Mouse (Mus musculus) CH12.LX (cell line): ENCODE measurements at regions not wholly inside any gene's neighbourhood (a gene's known extent, or its start where the extent isn't known, plus 50 kb on each side); places are given as distances from the start of the nearest gene placed in this dataset.

ENCODE experiments used
- DNase-seq: peaks from one replicate; pipeline ENCODE4 v3.0.0-alpha.2; 2013; ENCODE audit errors: extremely low read depth
- H3K27ac ChIP-seq: 2 replicates; pipeline ENCODE4 v1.5.1; 2012; ENCODE audit warnings: low read depth, mild to moderate bottlenecking, control low read depth, moderate library complexity; ENCODE audit not compliant: insufficient read depth
- H3K27me3 ChIP-seq: replicated peaks from 2 replicates; pipeline ENCODE3; 2012; ENCODE audit warnings: inconsistent platforms
- H3K36me3 ChIP-seq, 2 experiments: replicated peaks in 1 of 2; 2 replicates each; pipeline versions ENCODE3 to v1.6.1; 2012; ENCODE audit warnings: inconsistent platforms in 1 of 2, low read length in 1 of 2, mild to moderate bottlenecking in 1 of 2, mixed read lengths in 1 of 2, moderate library complexity in 1 of 2; ENCODE audit not compliant: control insufficient read depth in 1 of 2, insufficient read depth in 1 of 2
- H3K4me1 ChIP-seq, 2 experiments: 2 replicates each; pipeline ENCODE4 v1.6.1; 2012; ENCODE audit warnings: inconsistent platforms in 1 of 2, moderate library complexity in 1 of 2; ENCODE audit not compliant: insufficient read depth in 2 of 2, control insufficient read depth in 1 of 2
- H3K4me2 ChIP-seq: 2 replicates; pipeline ENCODE4 v1.6.1; 2012; ENCODE audit warnings: low read depth, mild to moderate bottlenecking, control low read depth; ENCODE audit not compliant: poor library complexity, insufficient read depth, severe bottlenecking
- H3K4me3 ChIP-seq, 3 experiments: fragments of 150-350 bp in 1 of 3; sonication (generic) in 1 of 3; replicated peaks in 1 of 3; 2 replicates each; pipeline versions ENCODE3 to v1.5.1; 2011 to 2012; ENCODE audit warnings: low read depth in 2 of 3, low read length in 2 of 3, mild to moderate bottlenecking in 2 of 3, moderate library complexity in 2 of 3, control low read depth in 1 of 3, improper control_type of control experiment in 1 of 3, inconsistent platforms in 1 of 3, mixed read lengths in 1 of 3; ENCODE audit not compliant: poor library complexity in 1 of 3
- H3K79me2 ChIP-seq: replicated peaks from 2 replicates; pipeline ENCODE4 v1.6.1; 2012; ENCODE audit warnings: mild to moderate bottlenecking, moderate library complexity; ENCODE audit not compliant: control insufficient read depth, poor library complexity, insufficient read depth, severe bottlenecking; ENCODE audit errors: extremely low read depth
- H3K9ac ChIP-seq: 2 replicates; pipeline ENCODE4 v1.6.1; 2012; ENCODE audit warnings: low read depth, mild to moderate bottlenecking, control low read depth, moderate library complexity; ENCODE audit not compliant: insufficient read depth
- H3K9me3 ChIP-seq: replicated peaks from 2 replicates; pipeline ENCODE3; 2012; ENCODE audit warnings: low read length, inconsistent platforms, mixed read lengths
- E2F4 ChIP-seq: IDR thresholded peaks from 2 replicates; pipeline ENCODE4 v1.6.1; 2011; ENCODE audit warnings: low read depth, low read length, improper control_type of control experiment; ENCODE audit not compliant: insufficient replicate concordance
- ELF1 ChIP-seq: IDR thresholded peaks from 2 replicates; pipeline ENCODE4 v1.6.1; 2014; ENCODE audit warnings: low read depth, mild to moderate bottlenecking, inconsistent platforms, low read length, improper control_type of control experiment
- EP300 ChIP-seq: IDR thresholded peaks from 2 replicates; pipeline ENCODE4 v1.6.1; 2011; ENCODE audit warnings: low read length, improper control_type of control experiment
- ETS1 ChIP-seq: conservative IDR thresholded peaks from 2 replicates; pipeline ENCODE4 v1.6.1; 2012; ENCODE audit warnings: low read depth, mild to moderate bottlenecking, inconsistent platforms, low read length, improper control_type of control experiment, moderate library complexity
- HCFC1 ChIP-seq: IDR thresholded peaks from 2 replicates; pipeline ENCODE4 v1.6.1; 2012; ENCODE audit warnings: low read depth, mild to moderate bottlenecking, inconsistent platforms, low read length, improper control_type of control experiment
- JUN ChIP-seq: IDR thresholded peaks from 2 replicates; pipeline ENCODE4 v1.6.1; 2011; ENCODE audit warnings: low read depth, mild to moderate bottlenecking, low read length, improper control_type of control experiment, moderate library complexity; ENCODE audit not compliant: insufficient read depth
- JUND ChIP-seq: conservative IDR thresholded peaks from 2 replicates; pipeline ENCODE4 v1.6.1; 2011; ENCODE audit warnings: low read depth, low read length, improper control_type of control experiment
- KAT2A ChIP-seq: IDR thresholded peaks from 2 replicates; pipeline ENCODE4 v1.6.1; 2012; ENCODE audit warnings: low read length, improper control_type of control experiment, inconsistent platforms; ENCODE audit not compliant: insufficient replicate concordance
- MAFK ChIP-seq: IDR thresholded peaks from 2 replicates; pipeline ENCODE4 v1.6.1; 2011; ENCODE audit warnings: low read length, improper control_type of control experiment; ENCODE audit not compliant: insufficient replicate concordance
- MAX ChIP-seq: IDR thresholded peaks from 2 replicates; pipeline ENCODE4 v1.6.1; 2011; ENCODE audit warnings: low read length, improper control_type of control experiment
- MEF2A ChIP-seq: IDR thresholded peaks from 2 replicates; pipeline ENCODE4 v1.6.1; 2014; ENCODE audit warnings: low read depth, mild to moderate bottlenecking, inconsistent platforms, low read length, improper control_type of control experiment, borderline replicate concordance
- NELFE ChIP-seq: IDR thresholded peaks from 2 replicates; pipeline ENCODE4 v1.6.1; 2011; ENCODE audit warnings: low read depth, low read length, improper control_type of control experiment
- POLR2AphosphoS2 ChIP-seq: IDR thresholded peaks from 2 replicates; pipeline ENCODE4 v1.6.1; 2011; ENCODE audit warnings: low read depth, low read length, improper control_type of control experiment
- RAD21 ChIP-seq: IDR thresholded peaks from 2 replicates; pipeline ENCODE4 v1.6.1; 2011; ENCODE audit warnings: low read depth, mild to moderate bottlenecking, low read length, improper control_type of control experiment, moderate library complexity
- SIN3A ChIP-seq: IDR thresholded peaks from 2 replicates; pipeline ENCODE4 v1.6.1; 2012; ENCODE audit warnings: low read length, improper control_type of control experiment, inconsistent platforms
- SMC3 ChIP-seq: IDR thresholded peaks from 2 replicates; pipeline ENCODE4 v1.6.1; 2011; ENCODE audit warnings: low read depth, low read length, improper control_type of control experiment
- TCF12 ChIP-seq: IDR thresholded peaks from 2 replicates; pipeline ENCODE4 v1.6.1; 2014; ENCODE audit warnings: low read depth, mild to moderate bottlenecking, inconsistent platforms, low read length, improper control_type of control experiment
- UBTF ChIP-seq: IDR thresholded peaks from 2 replicates; pipeline ENCODE4 v1.6.1; 2012; ENCODE audit warnings: low read depth, mild to moderate bottlenecking, inconsistent platforms, low read length, improper control_type of control experiment, moderate library complexity
- USF1 ChIP-seq: IDR thresholded peaks from 2 replicates; pipeline ENCODE4 v1.6.1; 2014; ENCODE audit warnings: low read depth, mild to moderate bottlenecking, inconsistent platforms, low read length, improper control_type of control experiment
- USF2 ChIP-seq: conservative IDR thresholded peaks from 2 replicates; pipeline ENCODE4 v1.6.1; 2011; ENCODE audit warnings: low read depth, low read length, improper control_type of control experiment
- ZKSCAN1 ChIP-seq: IDR thresholded peaks from 2 replicates; pipeline ENCODE4 v1.6.1; 2012; ENCODE audit warnings: low read depth, inconsistent platforms, low read length, improper control_type of control experiment, borderline replicate concordance
- dilution Hi-C: fragments of 300-500 bp; cut with MboI; formaldehyde crosslinking; loops from 2 replicates; pipeline ENCODE4 v1.14.3; 2020; ENCODE audit warnings: low sequenced_read_pairs; ENCODE audit not compliant: extremely low pct_unique_long_range_greater_than_20kb, extremely low pct_ligation_motif_present
- in situ Hi-C: fragments of 300-500 bp; cut with MboI; formaldehyde crosslinking; loops from 3 replicates; pipeline ENCODE4 v1.14.3; 2019; ENCODE audit warnings: low sequenced_read_pairs, low pct_ligation_motif_present, low pct_unique_long_range_greater_than_20kb, mixed read lengths

DNA sequence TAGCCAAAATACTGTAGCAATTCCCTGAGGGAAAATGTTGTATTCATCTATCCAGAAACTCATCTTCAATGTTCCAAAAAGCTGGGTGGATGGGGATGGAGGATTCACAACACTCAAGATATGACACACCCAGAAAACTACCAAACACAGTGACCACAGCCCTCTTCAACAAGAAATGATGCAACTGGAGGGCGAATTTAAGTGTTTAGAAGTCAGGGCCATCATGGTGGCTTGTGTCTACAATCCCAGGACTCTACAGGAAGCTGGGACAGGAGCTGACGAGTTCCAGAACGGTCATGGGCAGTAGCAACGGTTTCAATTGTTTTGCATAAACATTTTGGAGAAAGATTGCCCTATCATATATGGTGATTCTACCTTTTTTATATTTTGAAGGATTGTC is 78.8 kb upstream of the Plcb4 start:
- Histone ChIP-seq H3K4me2 (no peak overlapping the region), H3K9ac (no peak overlapping the region), H3K4me1 (no peaks in the 10 kb centered on the region), H3K9me3 (peaks cover 56% of the 10 kb centered on the region), H3K79me2 (no peaks in the 10 kb centered on the region), H3K27ac (no peak overlapping the region), H3K36me3 (no peaks in the 10 kb centered on the region), H3K4me3 (no peak overlapping the region), H3K27me3 (no peaks in the 10 kb centered on the region)
- in situ Hi-C loops (no loop called here), dilution Hi-C loops (no loop called here)
- TF ChIP-seq SIN3A (no peak), KAT2A (no peak), ETS1 (no peak), USF1 (no peak), HCFC1 (no peak), EP300 (no peak), E2F4 (no peak), ELF1 (no peak), ZKSCAN1 (no peak), JUND (no peak), UBTF (no peak), TCF12 (no peak), USF2 (no peak), MEF2A (no peak), POLR2AphosphoS2 (no peak), JUN (no peak), SMC3 (no peak)
- DNase-seq = no peak

DNA sequence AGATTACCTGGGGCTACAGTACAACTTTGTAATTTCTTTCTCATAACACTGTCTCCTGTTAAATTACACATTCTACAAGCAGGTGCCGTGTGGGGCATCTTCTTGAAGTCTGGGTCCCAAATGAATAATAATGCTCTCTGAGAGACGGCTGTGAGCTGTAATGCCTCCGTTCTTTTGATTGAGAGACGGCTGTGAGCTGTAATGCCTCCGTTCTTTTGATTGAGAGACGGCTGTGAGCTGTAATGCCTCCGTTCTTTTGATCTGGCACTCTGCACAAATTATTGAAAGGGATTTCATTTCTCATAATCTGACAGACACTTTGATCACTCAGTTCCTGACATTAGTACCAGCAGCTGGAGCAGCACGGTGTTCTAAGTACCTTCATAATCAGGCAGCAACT is 76.5 kb upstream of the Plcb4 start:
- no peak overlapping the region for H3K9ac ChIP-seq
- H3K9me3 ChIP-seq = peaks cover 57% of the 10 kb centered on the region
- H3K79me2 ChIP-seq = no peaks in the 10 kb centered on the region
- H3K36me3 ChIP-seq = no peaks in the 10 kb centered on the region
- no peak overlapping the region for H3K4me3 ChIP-seq
- H3K4me1 ChIP-seq = no peaks in the 10 kb centered on the region
- DNase-seq = no peak
- no peaks in the 10 kb centered on the region for H3K27me3 ChIP-seq
- no peak overlapping the region for H3K27ac ChIP-seq
- no peak overlapping the region for H3K4me2 ChIP-seq
- no peak for TF ChIP-seq MAFK
- no peak for TF ChIP-seq RAD21
- no peak for TF ChIP-seq MAX
- TF ChIP-seq SIN3A = no peak
- no peak for TF ChIP-seq MEF2A
- no peak for TF ChIP-seq NELFE
- in situ Hi-C loops (no loop called here), dilution Hi-C loops (no loop called here)
